Mouse (Mus musculus) lung, postnatal 0 days (tissue): Measurements from ENCODE around the gene Ptgis. TPM values are rescaled to one million over a fixed set of nuclear protein-coding genes. Genes with fewer than 3 reads are reported as not detected.

Experiments used
- ATAC-seq: fragments of 200-750 bp; cut with Nextera tagmentation; 2 replicates; pipeline ENCODE4 v1.8.0; 2017; ENCODE audit warnings: moderate library complexity
- DNase-seq: peaks from one replicate; pipeline ENCODE4 v3.0.0-alpha.2; 2016; ENCODE audit warnings: low spot score
- H3K27ac ChIP-seq: fragments of 300-500 bp; sonication (generic); 2 replicates; pipeline ENCODE4 v1.5.1; 2014; ENCODE audit warnings: antibody characterized with exemption, mild to moderate bottlenecking, low read length, mixed read lengths
- H3K27me3 ChIP-seq: fragments of 300-500 bp; sonication (generic); replicated peaks from 2 replicates; pipeline ENCODE4 v1.6.1; 2014; ENCODE audit warnings: low read length, mixed read lengths; ENCODE audit not compliant: insufficient read depth
- H3K36me3 ChIP-seq: fragments of 300-500 bp; sonication (generic); 2 replicates; pipeline ENCODE4 v1.6.1; 2014; ENCODE audit warnings: low read length, mixed read lengths; ENCODE audit not compliant: insufficient read depth
- H3K4me1 ChIP-seq: fragments of 300-500 bp; sonication (generic); 2 replicates; pipeline ENCODE4 v1.6.1; 2014; ENCODE audit warnings: antibody characterized with exemption, low read depth, low read length, mixed read lengths; ENCODE audit not compliant: insufficient read depth
- H3K4me2 ChIP-seq: fragments of 300-500 bp; sonication (generic); replicated peaks from 2 replicates; pipeline ENCODE4 v1.6.1; 2014; ENCODE audit warnings: low read depth, mild to moderate bottlenecking, low read length, moderate library complexity, mixed read lengths
- H3K4me3 ChIP-seq: fragments of 300-500 bp; sonication (generic); 2 replicates; pipeline ENCODE4 v1.5.1; 2014; ENCODE audit warnings: low read depth, low read length
- H3K9ac ChIP-seq: fragments of 300-500 bp; sonication (generic); replicated peaks from 2 replicates; pipeline ENCODE4 v1.6.1; 2014; ENCODE audit warnings: low read depth, mild to moderate bottlenecking
- H3K9me3 ChIP-seq: fragments of 300-500 bp; sonication (generic); 2 replicates; pipeline ENCODE4 v1.6.1; 2016; ENCODE audit warnings: low read length, mixed read lengths
- CTCF ChIP-seq: IDR thresholded peaks from 2 replicates; pipeline ENCODE4 v1.5.1; 2016; ENCODE audit warnings: antibody characterized with exemption, mild to moderate bottlenecking
- EP300 ChIP-seq: IDR thresholded peaks from 2 replicates; pipeline ENCODE4 v1.6.1; 2016; ENCODE audit warnings: antibody characterized with exemption, mild to moderate bottlenecking, control low read depth
- WGBS: fragments of 180-500 bp; shearing (Covaris S2); extraction: QIAGEN DNeasy Blood & Tissue Kit; methylation state at CpG from one replicate; pipeline ENCODE4 v1.1.7; 2014; 5-methylcytosine and 5-hydroxymethylcytosine counted together
- polyA plus RNA-seq: library from polyadenylated mRNA; unstranded; fragments of >200 nt; fragmentation: Nextera tagmentation; extraction: Ambion mirVana; gene quantifications from 2 replicates; pipeline ENCODE4 v1.2.1, GENCODE M21; 2015

Ptgis gene
- polyA plus RNA-seq, result 32.7 and 37.9 TPM in 2 replicates

GRCm38 (mm10) chr2:167240008-167240964 lies at the start of gene Ptgis:
Gene Ptgis (minus strand): TSS chr2:167240604.
- Histone ChIP-seq H3K9ac (peak within 1 kb of the TSS; percentile 54), H3K4me3 (peak within 1 kb of the TSS; percentile 41), H3K27ac (peak within 1 kb of the TSS; percentile 54; the same call in 1 of the 2 replicates), H3K36me3 (no peaks in the 10 kb centered on the region), H3K4me2 (peak within 1 kb of the TSS; percentile 70), H3K9me3 (no peaks in the 10 kb centered on the region), H3K27me3 (no peaks in the 10 kb centered on the region), H3K4me1 (peaks cover 5% of the 10 kb centered on the region; the same call in 1 of the 2 replicates)
- WGBS, result 6% methylated on average over 40 of the region's 45 CpGs
- TF ChIP-seq EP300, result no peak
- peak; percentile 4; the same call in 1 of the 2 replicates for TF ChIP-seq CTCF
- DNase-seq, result peak; percentile 40
- ATAC-seq, result peak; percentile 50

- Histone ChIP-seq H3K36me3 (no peaks in the 10 kb centered on the region), H3K27ac (no peak overlapping the region), H3K4me1 (no peaks in the 10 kb centered on the region), H3K9ac (no peak overlapping the region), H3K27me3 (no peaks in the 10 kb centered on the region), H3K9me3 (no peaks in the 10 kb centered on the region), H3K4me3 (no peak overlapping the region), H3K4me2 (no peak overlapping the region)
- 93% methylated on average over 13 of the region's 13 CpGs for WGBS
- DNase-seq, result no peak
- ATAC-seq, result no peak
- TF ChIP-seq EP300 (no peak), CTCF (no peak)
These were observed 41.1 kb upstream of the Ptgis start for GRCm38 (mm10) chr2:167281461-167281860.

GRCm38 (mm10) chr2:167280986-167281310 lies 40.5 kb upstream of the Ptgis start:
- Histone ChIP-seq H3K4me2 (no peak overlapping the region), H3K36me3 (no peaks in the 10 kb centered on the region), H3K27ac (no peak overlapping the region), H3K4me3 (no peak overlapping the region), H3K27me3 (no peaks in the 10 kb centered on the region), H3K9me3 (no peaks in the 10 kb centered on the region), H3K9ac (no peak overlapping the region), H3K4me1 (no peaks in the 10 kb centered on the region)
- 73% methylated on average over 4 of the region's 4 CpGs for WGBS
- ATAC-seq (0 out of 2 replicates have a peak, but pooled peaks have one; percentile 16), DNase-seq (no peak)
- TF ChIP-seq CTCF, result no peak
- TF ChIP-seq EP300, result no peak

GRCm38 (mm10) chr2:167280090-167280985 lies 39.9 kb upstream of the Ptgis start:
- no peak overlapping the region for H3K27ac ChIP-seq
- no peaks in the 10 kb centered on the region for H3K9me3 ChIP-seq
- H3K4me3 ChIP-seq, result no peak overlapping the region
- TF ChIP-seq EP300 (no peak), CTCF (peak; percentile 99)
- H3K9ac ChIP-seq, result no peak overlapping the region
- H3K4me2 ChIP-seq, result no peak overlapping the region
- WGBS, result 38% methylated on average over 26 of the region's 26 CpGs
- H3K4me1 ChIP-seq, result no peaks in the 10 kb centered on the region
- no peaks in the 10 kb centered on the region for H3K36me3 ChIP-seq
- no peaks in the 10 kb centered on the region for H3K27me3 ChIP-seq
- DNase-seq (peak; percentile 66), ATAC-seq (peak; percentile 58)

GRCm38 (mm10) chr2:167278751-167279526 lies 38.5 kb upstream of the Ptgis start:
- DNase-seq, result peak; percentile 78
- Histone ChIP-seq H3K4me1 (no peaks in the 10 kb centered on the region), H3K27me3 (no peaks in the 10 kb centered on the region), H3K4me3 (no peak overlapping the region), H3K36me3 (no peaks in the 10 kb centered on the region), H3K4me2 (no peak overlapping the region), H3K9ac (no peak overlapping the region), H3K27ac (no peak overlapping the region), H3K9me3 (no peaks in the 10 kb centered on the region)
- peak; percentile 97 for TF ChIP-seq CTCF
- TF ChIP-seq EP300, result no peak
- ATAC-seq, result peak; percentile 58
- 50% methylated on average over 17 of the region's 17 CpGs for WGBS
